ENCODE assay signal across 8 mouse cellular contexts in genomic region chr6:91115158-91115557, GRCm38 (mm10). TPM values are rescaled to one million over a fixed set of nuclear protein-coding genes. Genes with fewer than 3 reads are reported as not detected.
DNase-seq lines count a peak whose midpoint lies in the region; ATAC-seq and TF ChIP-seq lines count a peak whose summit lies in the region.

No protein-coding gene starts in this region.

- WGBS in embryonic facial prominence, embryonic 14.5 days: 23% methylated on average over 1 of the region's 1 CpGs
- WGBS in liver, embryonic 13.5 days (ENCODE audit: insufficient replicate concordance): 22% methylated on average over 1 of the region's 1 CpGs
- WGBS in midbrain, postnatal 0 days: 41% methylated on average over 1 of the region's 1 CpGs

- peak; percentile 22 for DNase-seq in kidney, postnatal 14 days
- DNase-seq in kidney, adult 18-20 months: no peak
- DNase-seq in embryonic facial prominence, embryonic 14.5 days (ENCODE audit: low spot score): peak; percentile 10
- DNase-seq in liver, embryonic 13.5 days: no peak
- DNase-seq in midbrain, postnatal 0 days (ENCODE audit: low spot score): no peak
- no peak for DNase-seq in left cerebral cortex, adult 18-20 months (ENCODE audit: low spot score in 2 of 2)
- DNase-seq in layer of hippocampus, adult 9-11 months: no peak
- DNase-seq in spleen, adult 12 weeks (ENCODE audit: low spot score): no peak

- TF ChIP-seq CTCF in midbrain, postnatal 0 days (IDR thresholded peaks at IDR 0.05): no peak

- H3K27me3 ChIP-seq in embryonic facial prominence, embryonic 14.5 days (replicated peaks; ENCODE audit: control insufficient read depth, insufficient read depth, low read length): peaks cover 5% of the 10 kb centered on the region
- peaks cover 6% of the 10 kb centered on the region; the same call in 1 of the 2 replicates for H3K27me3 ChIP-seq in liver, embryonic 13.5 days
- H3K27me3 ChIP-seq in midbrain, postnatal 0 days (ENCODE audit: insufficient read depth, low read length): no peaks in the 10 kb centered on the region

- no peaks in the 10 kb centered on the region for H3K36me3 ChIP-seq in embryonic facial prominence, embryonic 14.5 days (ENCODE audit: control insufficient read depth, insufficient read depth, low read length)
- peaks cover 26% of the 10 kb centered on the region for H3K36me3 ChIP-seq in liver, embryonic 13.5 days
- H3K36me3 ChIP-seq in midbrain, postnatal 0 days (ENCODE audit: insufficient read depth, low read length): no peaks in the 10 kb centered on the region

- no peak overlapping the region for H3K4me3 ChIP-seq in embryonic facial prominence, embryonic 14.5 days (ENCODE audit: low read depth, low read length)
- H3K4me3 ChIP-seq in liver, embryonic 13.5 days (replicated peaks): peak overlapping the region; percentile 97
- H3K4me3 ChIP-seq in midbrain, postnatal 0 days (ENCODE audit: low read depth, low read length): peak overlapping the region; percentile 58; the same call in 1 of the 2 replicates

- ATAC-seq in embryonic facial prominence, embryonic 14.5 days (ENCODE audit: low read depth): no peak
- ATAC-seq in liver, embryonic 13.5 days (ENCODE audit: low read depth): no peak
- no peak for ATAC-seq in midbrain, postnatal 0 days (ENCODE audit: low FRiP score)

- no peaks in the 10 kb centered on the region for H3K9me3 ChIP-seq in embryonic facial prominence, embryonic 14.5 days (ENCODE audit: control insufficient read depth, low read length)
- no peaks in the 10 kb centered on the region for H3K9me3 ChIP-seq in liver, embryonic 13.5 days (replicated peaks)
- H3K9me3 ChIP-seq in midbrain, postnatal 0 days (ENCODE audit: low read length): no peaks in the 10 kb centered on the region

- H3K4me1 ChIP-seq in embryonic facial prominence, embryonic 14.5 days (ENCODE audit: control insufficient read depth, insufficient read depth, low read length): peaks cover 6% of the 10 kb centered on the region; the same call in 1 of the 2 replicates
- H3K4me1 ChIP-seq in liver, embryonic 13.5 days (replicated peaks): peaks cover 84% of the 10 kb centered on the region
- 0 out of 2 replicates have a peak, but pooled peaks cover 12% of the 10 kb centered on the region for H3K4me1 ChIP-seq in midbrain, postnatal 0 days (ENCODE audit: insufficient read depth, low read length)

- H3K27ac ChIP-seq in embryonic facial prominence, embryonic 14.5 days (replicated peaks; ENCODE audit: low read depth, low read length): no peak overlapping the region
- H3K27ac ChIP-seq in liver, embryonic 13.5 days: peak overlapping the region; percentile 96
- no peak overlapping the region for H3K27ac ChIP-seq in midbrain, postnatal 0 days (ENCODE audit: low read depth, low read length)

- H3K9ac ChIP-seq in embryonic facial prominence, embryonic 14.5 days (ENCODE audit: low read depth, low read length): no peak overlapping the region
- peak overlapping the region; percentile 99 for H3K9ac ChIP-seq in liver, embryonic 13.5 days
- no peak overlapping the region for H3K9ac ChIP-seq in midbrain, postnatal 0 days (replicated peaks; ENCODE audit: low read length, poor library complexity, severe bottlenecking)

- peak overlapping the region; percentile 99; the same call in 1 of the 2 replicates for H3K4me2 ChIP-seq in embryonic facial prominence, embryonic 14.5 days (ENCODE audit: low read depth, low read length)
- peak overlapping the region; percentile 99 for H3K4me2 ChIP-seq in liver, embryonic 13.5 days
- peak overlapping the region; percentile 79 for H3K4me2 ChIP-seq in midbrain, postnatal 0 days (ENCODE audit: low read depth, low read length, poor library complexity, severe bottlenecking)

RNA-seq across cellular contexts. Expression of gene Nup210, which starts 1.5 kb away (rescaled TPM):
- polyA plus RNA-seq in embryonic facial prominence, embryonic 14.5 days (2014; fragmentation: Nextera tagmentation; extraction: Ambion mirVana): 13.1 and 16.2 TPM in 2 replicates
- 28.5 and 34.3 TPM in 2 replicates for polyA plus RNA-seq in liver, embryonic 13.5 days (2015; fragmentation: Nextera tagmentation; extraction: Ambion mirVana)
- 58.3 and 67.8 TPM in 2 replicates for total RNA-seq in midbrain, postnatal 0 days (2014; rRNA removed)
- 16.2 and 17.2 TPM in 2 replicates for polyA plus RNA-seq in midbrain, postnatal 0 days (2015; fragmentation: Nextera tagmentation; extraction: Ambion mirVana)
- 10 to 100 TPM; 20.3 TPM for total RNA-seq in left cerebral cortex, adult 18-20 months (2021)

RNA-seq across cellular contexts. Expression of gene Hdac11, which starts 41.3 kb away (rescaled TPM):
- 15.4 and 15.7 TPM in 2 replicates for polyA plus RNA-seq in embryonic facial prominence, embryonic 14.5 days (2014; fragmentation: Nextera tagmentation; extraction: Ambion mirVana)
- 5.6 and 6.0 TPM in 2 replicates for polyA plus RNA-seq in liver, embryonic 13.5 days (2015; fragmentation: Nextera tagmentation; extraction: Ambion mirVana)
- total RNA-seq in midbrain, postnatal 0 days (2014; rRNA removed): 104 and 121 TPM in 2 replicates
- 55.2 and 59.1 TPM in 2 replicates for polyA plus RNA-seq in midbrain, postnatal 0 days (2015; fragmentation: Nextera tagmentation; extraction: Ambion mirVana)
- total RNA-seq in left cerebral cortex, adult 18-20 months (2021): 100 to 1,000 TPM; 170 to 186 TPM

Comparison
In these comparisons a context has a peak if more than half of its experiments do, and no peak if none do; other contexts are left out.
1. DNase-seq: peak in kidney, postnatal 14 days (single experiment) and embryonic facial prominence, embryonic 14.5 days (single experiment); none in kidney, adult 18-20 months (single experiment), liver, embryonic 13.5 days (single experiment), midbrain, postnatal 0 days (single experiment), left cerebral cortex, adult 18-20 months (0 of 2), layer of hippocampus, adult 9-11 months (single experiment) and spleen, adult 12 weeks (single experiment).
2. Peak in every context shown above with its lines, with median percentiles within 50 percentile points of each other: H3K4me2 ChIP-seq.